Mouse (Mus musculus) cortical plate, adult 2 months (tissue): Measurements from ENCODE around the gene Nelfe.

ENCODE experiments used
- CTCF ChIP-seq: fragments of 200-500 bp; IDR thresholded peaks from 2 replicates; pipeline ENCODE4 v1.5.1; 2011; ENCODE audit warnings: mild to moderate bottlenecking, control low read depth, low read length; ENCODE audit not compliant: insufficient read depth; ENCODE audit errors: extremely low read depth
- POLR2A ChIP-seq: fragments of 200-500 bp; IDR thresholded peaks from 2 replicates; pipeline ENCODE4 v1.6.1; 2011; ENCODE audit warnings: mild to moderate bottlenecking, low read length, control low read depth; ENCODE audit not compliant: insufficient read depth; ENCODE audit errors: extremely low read depth

DNA sequence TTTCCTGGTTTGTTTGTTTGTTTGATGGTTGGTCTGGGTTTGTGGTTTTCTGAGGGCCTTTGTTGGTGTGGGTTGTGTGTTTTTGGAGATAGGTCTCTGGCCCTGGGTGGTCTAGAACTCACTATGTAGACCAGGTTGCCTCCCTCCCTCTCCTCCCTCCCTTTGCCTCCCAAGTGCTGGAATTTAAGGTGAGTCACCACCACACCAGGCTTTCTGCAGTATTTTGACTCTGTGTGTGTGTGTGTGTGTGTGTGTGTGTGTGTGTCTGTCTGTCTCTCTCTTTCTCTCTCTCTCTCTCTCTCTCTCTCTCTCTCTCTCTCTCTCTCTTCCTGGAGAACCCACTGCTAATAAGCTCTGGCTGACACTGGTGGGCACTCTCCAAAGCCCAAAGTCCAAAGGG lies 31.0 kb downstream of the Nelfe start:
- TF ChIP-seq POLR2A: no peak
- TF ChIP-seq CTCF: no peak
